Mouse (Mus musculus): ENCODE measurements around the gene Farsb. TPM values are rescaled to one million over a fixed set of nuclear protein-coding genes. Genes with fewer than 3 reads are reported as not detected.

Farsb gene
- polyA plus RNA-seq, 1 experiment = 125 TPM

GRCm38 (mm10) chr1:78373836-78374235 lies 114.9 kb downstream of the Farsb start:
- Histone ChIP-seq H3K4me3 (ENCODE audit: insufficient read depth, low read length) (no peak overlapping the region), H3K4me1 (ENCODE audit: control insufficient read depth, insufficient read depth, low read length) (peaks cover 7% of the 10 kb centered on the region), H3K27ac (ENCODE audit: insufficient read depth, low read length) (no peak overlapping the region)
- TF ChIP-seq CTCF (IDR thresholded peaks at IDR 0.05; ENCODE audit: borderline replicate concordance, insufficient read depth, low read length) (no peak), POLR2A (IDR thresholded peaks at IDR 0.05; ENCODE audit: low read depth, low read length) (no peak)

GRCm38 (mm10) chr1:78372316-78372715 lies 116.4 kb downstream of the Farsb start:
- Histone ChIP-seq H3K4me3 (ENCODE audit: insufficient read depth, low read length) (no peak overlapping the region), H3K27ac (ENCODE audit: insufficient read depth, low read length) (no peak overlapping the region), H3K4me1 (ENCODE audit: control insufficient read depth, insufficient read depth, low read length) (peaks cover 7% of the 10 kb centered on the region)
- TF ChIP-seq POLR2A (IDR thresholded peaks at IDR 0.05; ENCODE audit: low read depth, low read length) (no peak), CTCF (IDR thresholded peaks at IDR 0.05; ENCODE audit: borderline replicate concordance, insufficient read depth, low read length) (no peak)

- no peak overlapping the region for H3K27ac ChIP-seq (ENCODE audit: insufficient read depth, low read length)
- peaks cover 7% of the 10 kb centered on the region for H3K4me1 ChIP-seq (ENCODE audit: control insufficient read depth, insufficient read depth, low read length)
- TF ChIP-seq POLR2A (IDR thresholded peaks at IDR 0.05; ENCODE audit: low read depth, low read length) (no peak), CTCF (IDR thresholded peaks at IDR 0.05; ENCODE audit: borderline replicate concordance, insufficient read depth, low read length) (no peak)
- H3K4me3 ChIP-seq (ENCODE audit: insufficient read depth, low read length) = no peak overlapping the region
These were observed 117.0 kb downstream of the Farsb start for GRCm38 (mm10) chr1:78371569-78372236.

- TF ChIP-seq CTCF (IDR thresholded peaks at IDR 0.05; ENCODE audit: borderline replicate concordance, insufficient read depth, low read length) (no peak), POLR2A (IDR thresholded peaks at IDR 0.05; ENCODE audit: low read depth, low read length) (no peak)
- no peak overlapping the region for H3K27ac ChIP-seq (ENCODE audit: insufficient read depth, low read length)
- no peak overlapping the region for H3K4me3 ChIP-seq (ENCODE audit: insufficient read depth, low read length)
- peaks cover 7% of the 10 kb centered on the region for H3K4me1 ChIP-seq (ENCODE audit: control insufficient read depth, insufficient read depth, low read length)
These were observed 118.6 kb downstream of the Farsb start for GRCm38 (mm10) chr1:78370121-78370520.

Other genes with a start within 250 kb of the Farsb start
- gene Sgpp2, start 178.6 kb downstream of the Farsb start, polyA plus RNA-seq (2011; ENCODE audit: insufficient read length, low read depth, missing spikeins) = not detected in 2 replicates
- gene Mogat1, start 22.1 kb upstream of the Farsb start, polyA plus RNA-seq (2011; ENCODE audit: insufficient read length, low read depth, missing spikeins) = not detected in 2 replicates
- not detected in 2 replicates for gene BC035947, start 23.3 kb upstream of the Farsb start, polyA plus RNA-seq (2011; ENCODE audit: insufficient read length, low read depth, missing spikeins)
- gene Acsl3, start 168.9 kb upstream of the Farsb start, polyA plus RNA-seq (2011; ENCODE audit: insufficient read length, low read depth, missing spikeins) = 34.7 and 40.4 TPM in 2 replicates
- 4.1 and 4.3 TPM in 2 replicates for gene Utp14b, start 169.1 kb upstream of the Farsb start, polyA plus RNA-seq (2011; ENCODE audit: insufficient read length, low read depth, missing spikeins)

All from embryonic fibroblast, embryonic 13.5 days (primary cell).